Mouse (Mus musculus) bone marrow, adult 2 months (tissue): ENCODE measurements around the gene Edc4. TPM values are rescaled to one million over a fixed set of nuclear protein-coding genes. Genes with fewer than 3 reads are reported as not detected.

ENCODE experiments used
- H3K27ac ChIP-seq: fragments of 200-500 bp; 2 replicates; pipeline ENCODE4 v1.5.1; 2012; ENCODE audit warnings: low read depth, mild to moderate bottlenecking, control low read depth, inconsistent platforms, low read length; ENCODE audit not compliant: control insufficient read depth, poor library complexity, insufficient read depth
- H3K4me1 ChIP-seq: fragments of 200-500 bp; 2 replicates; pipeline ENCODE4 v1.6.1; 2011; ENCODE audit warnings: low read length; ENCODE audit not compliant: control insufficient read depth, insufficient read depth
- H3K4me3 ChIP-seq: fragments of 200-500 bp; replicated peaks from 2 replicates; pipeline ENCODE3; 2011; ENCODE audit warnings: mild to moderate bottlenecking, low read depth, low read length, control low read depth; ENCODE audit not compliant: control insufficient read depth
- CTCF ChIP-seq: fragments of 200-500 bp; IDR thresholded peaks from 2 replicates; pipeline ENCODE4 v1.5.1; 2011; ENCODE audit warnings: low read length, control low read depth; ENCODE audit not compliant: control insufficient read depth, insufficient read depth
- POLR2A ChIP-seq: fragments of 200-500 bp; IDR thresholded peaks from 2 replicates; pipeline ENCODE4 v1.6.1; 2011; ENCODE audit warnings: low read depth, mild to moderate bottlenecking, control low read depth, low read length, borderline replicate concordance; ENCODE audit not compliant: control insufficient read depth
- WGBS: fragments of 180-500 bp; shearing (Covaris S2); methylation state at CpG from one replicate; pipeline ENCODE4 v1.1.7; 2018; 5-methylcytosine and 5-hydroxymethylcytosine counted together
- polyA plus RNA-seq: library from polyadenylated mRNA; stranded (reverse); fragments of >200 nt; gene quantifications from 2 replicates; pipeline ENCODE4 v1.2.4, GENCODE M21; 2011; ENCODE audit warnings: low replicate concordance; ENCODE audit not compliant: missing spikeins, insufficient read depth, insufficient read length

The Edc4 gene
- polyA plus RNA-seq, 1 experiment: 44.1 TPM

GRCm38 (mm10) chr8:105860143-105860981 lies 20.3 kb upstream of the Edc4 start, which contains the start of gene Nutf2:
Gene Nutf2 (plus strand): TSS chr8:105860580.
- Histone ChIP-seq H3K4me1 (peaks cover 2% of the 10 kb centered on the region; the same call in 1 of the 2 replicates), H3K4me3 (peak within 1 kb of the TSS; percentile 82), H3K27ac (peak within 1 kb of the TSS; percentile 87)
- under 1% methylated on average over 59 of the region's 59 CpGs for WGBS
- TF ChIP-seq POLR2A (peak; percentile 38; the same call in 1 of the 2 replicates), CTCF (no peak)

- no peak overlapping the region for H3K4me3 ChIP-seq
- peaks cover 2% of the 10 kb centered on the region; the same call in 1 of the 2 replicates for H3K4me1 ChIP-seq
- TF ChIP-seq CTCF (no peak), POLR2A (no peak)
- H3K27ac ChIP-seq: no peak overlapping the region
- WGBS: 0% methylated on average over 1 of the region's 1 CpGs
Measured at GRCm38 (mm10) chr8:105861951-105862350, 18.7 kb upstream of the Edc4 start.

- TF ChIP-seq CTCF (peak; percentile 39), POLR2A (no peak)
- Histone ChIP-seq H3K4me1 (no peaks in the 10 kb centered on the region; the same call in 1 of the 2 replicates), H3K27ac (no peak overlapping the region), H3K4me3 (no peak overlapping the region)
- 61% methylated on average over 6 of the region's 6 CpGs for WGBS
Measured at GRCm38 (mm10) chr8:105866364-105867029, 14.2 kb upstream of the Edc4 start.

- H3K4me1 ChIP-seq: no peaks in the 10 kb centered on the region
- no peak overlapping the region for H3K4me3 ChIP-seq
- no peak for TF ChIP-seq CTCF
- TF ChIP-seq POLR2A: no peak
- no peak overlapping the region for H3K27ac ChIP-seq
- WGBS: 87% methylated on average over 6 of the region's 6 CpGs
Measured at GRCm38 (mm10) chr8:105874301-105874700, 6.4 kb upstream of the Edc4 start.

- Histone ChIP-seq H3K27ac (no peak overlapping the region), H3K4me1 (no peaks in the 10 kb centered on the region), H3K4me3 (no peak overlapping the region)
- TF ChIP-seq POLR2A (no peak), CTCF (no peak)
- 90% methylated on average over 12 of the region's 12 CpGs for WGBS
Measured at GRCm38 (mm10) chr8:105889756-105890465, 9.2 kb downstream of the Edc4 start.

- TF ChIP-seq POLR2A (no peak), CTCF (no peak)
- no peaks in the 10 kb centered on the region for H3K4me1 ChIP-seq
- no peak overlapping the region for H3K4me3 ChIP-seq
- 88% methylated on average over 6 of the region's 6 CpGs for WGBS
- H3K27ac ChIP-seq: no peak overlapping the region
Measured at GRCm38 (mm10) chr8:105890870-105891269, 10.2 kb downstream of the Edc4 start.

GRCm38 (mm10) chr8:105892432-105892831 lies 11.8 kb downstream of the Edc4 start:
- TF ChIP-seq CTCF (peak; percentile 51), POLR2A (no peak)
- H3K4me1 ChIP-seq: no peaks in the 10 kb centered on the region
- 87% methylated on average over 6 of the region's 6 CpGs for WGBS
- no peak overlapping the region for H3K27ac ChIP-seq
- H3K4me3 ChIP-seq: no peak overlapping the region

GRCm38 (mm10) chr8:105893339-105893738 lies 12.7 kb downstream of the Edc4 start, which contains the start of gene Nrn1l:
Gene Nrn1l (plus strand): TSS chr8:105893567.
- whole genome bisulfite sequencing: 65% methylated on average over 11 of the region's 11 CpGs
- TF ChIP-seq CTCF (no peak), POLR2A (no peak)
- Histone ChIP-seq H3K27ac (no peak within 1 kb of the TSS), H3K4me1 (no peaks in the 10 kb centered on the region), H3K4me3 (no peak within 1 kb of the TSS)
